ENCODE assay signal across 34 mouse cellular contexts in the genomic region with DNA sequence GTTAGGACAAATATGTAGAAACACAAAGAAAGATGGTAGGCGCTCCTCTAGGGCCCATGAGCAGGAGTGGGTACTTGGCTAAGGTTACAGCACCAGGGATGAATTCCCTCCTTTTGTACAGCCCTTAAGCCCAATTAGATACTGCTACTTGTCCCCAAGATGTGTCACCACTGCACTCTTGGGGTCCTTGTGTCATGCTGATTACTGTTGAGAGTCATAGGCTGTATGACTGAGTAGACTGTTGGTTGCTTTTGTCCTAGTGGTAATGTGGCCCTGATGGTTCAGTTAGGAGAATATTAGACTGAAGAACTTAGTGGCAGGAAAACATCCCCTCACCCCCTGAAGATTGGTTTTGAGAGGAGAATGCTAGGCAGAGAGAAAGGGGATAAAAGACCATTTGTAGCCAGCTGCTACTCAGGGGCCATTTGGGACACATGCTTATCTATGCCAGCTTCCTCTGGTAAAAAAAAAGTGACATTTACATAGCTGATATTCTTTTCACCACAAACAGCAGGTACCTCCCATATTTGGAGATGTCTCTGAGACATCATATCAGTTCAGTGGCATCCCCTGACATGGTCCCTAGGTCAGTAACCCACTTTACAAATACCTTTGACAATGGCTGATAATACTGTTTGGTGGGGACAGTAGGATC. TPM values are rescaled to one million over a fixed set of nuclear protein-coding genes. Genes with fewer than 3 reads are reported as not detected.
DNase-seq lines count a peak whose midpoint lies in the region; ATAC-seq and TF ChIP-seq lines count a peak whose summit lies in the region.
"Had no signal": no experiment of that assay in that cellular context is flagged by ENCODE, and none has a peak within 500 bp of the region (broad histone marks: within the 10 kb centered on the region; RNA-seq: fewer than 3 reads in every experiment).

No protein-coding gene starts in this region.

- H3K27ac ChIP-seq in liver, embryonic 13.5 days = peak overlapping the region; percentile 63
- H3K27ac ChIP-seq in left cerebral cortex, adult 2 months = no peak overlapping the region
- H3K27ac ChIP-seq: embryonic facial prominence, embryonic 10.5 days; embryonic facial prominence, embryonic 15.5 days; forebrain, embryonic 13.5 days; hindbrain, embryonic 13.5 days; limb, embryonic 12.5 days; midbrain, embryonic 10.5 days; midbrain, embryonic 15.5 days; neural tube, embryonic 15.5 days had no signal

- no peak overlapping the region for H3K4me2 ChIP-seq in liver, embryonic 13.5 days
- H3K4me2 ChIP-seq: embryonic facial prominence, embryonic 15.5 days; forebrain, embryonic 13.5 days; heart, embryonic 11.5 days; hindbrain, embryonic 13.5 days; limb, embryonic 12.5 days; midbrain, embryonic 15.5 days; neural tube, embryonic 15.5 days had no signal

- no peak overlapping the region for H3K9ac ChIP-seq in liver, embryonic 13.5 days
- H3K9ac ChIP-seq: embryonic facial prominence, embryonic 15.5 days; forebrain, embryonic 13.5 days; hindbrain, embryonic 13.5 days; limb, embryonic 12.5 days; midbrain, embryonic 15.5 days; neural tube, embryonic 15.5 days had no signal

- H3K36me3 ChIP-seq in liver, embryonic 13.5 days = no peaks in the 10 kb centered on the region
- H3K36me3 ChIP-seq: embryonic facial prominence, embryonic 10.5 days; embryonic facial prominence, embryonic 15.5 days; hindbrain, embryonic 13.5 days; limb, embryonic 12.5 days; midbrain, embryonic 10.5 days; midbrain, embryonic 15.5 days; neural tube, embryonic 15.5 days had no signal

- H3K4me1 ChIP-seq in liver, embryonic 13.5 days (replicated peaks) = peaks cover 37% of the 10 kb centered on the region
- H3K4me1 ChIP-seq: embryonic facial prominence, embryonic 10.5 days; embryonic facial prominence, embryonic 15.5 days; forebrain, embryonic 13.5 days; hindbrain, embryonic 13.5 days; limb, embryonic 12.5 days; midbrain, embryonic 10.5 days; midbrain, embryonic 15.5 days; neural tube, embryonic 15.5 days had no signal

- H3K27me3 ChIP-seq in liver, embryonic 13.5 days = no peaks in the 10 kb centered on the region
- H3K27me3 ChIP-seq: embryonic facial prominence, embryonic 15.5 days; forebrain, embryonic 13.5 days; hindbrain, embryonic 13.5 days; limb, embryonic 12.5 days; midbrain, embryonic 15.5 days; neural tube, embryonic 15.5 days had no signal

- peak; percentile 74 for ATAC-seq in liver, embryonic 13.5 days (ENCODE audit: low read depth)
- peak; percentile 41 for ATAC-seq in megakaryocyte progenitor cell, adult 5-6 weeks (replicated peaks; ENCODE audit: poor library complexity)
- ATAC-seq: activated CD4-positive, CD25-positive, alpha-beta regulatory T cell, adult 4 months; forebrain, embryonic 13.5 days; intestine, embryonic 16.5 days; lung, postnatal 0 days; midbrain, embryonic 15.5 days had no signal

- peak; percentile 41 for DNase-seq in heart, adult 11 months
- DNase-seq in heart, postnatal 10 days = no peak
- DNase-seq in MEL-GATA-1-ER (ENCODE audit: extremely low read depth, low read depth) = peak; percentile 74
- DNase-seq in liver, embryonic 13.5 days = peak; percentile 12
- DNase-seq in left cerebral cortex, adult 2 months (ENCODE audit: extremely low spot score in 1 of 2, low spot score in 2 of 2) = no peak
- no peak for DNase-seq in thymus, postnatal 4 days
- no peak for DNase-seq in cerebellum, postnatal 25 days
- DNase-seq: adrenal gland, postnatal 10 days; cerebellum, adult 18-20 months; cerebellum, postnatal 10 days; gastrocnemius, postnatal 14 days; heart, postnatal 4 days; kidney, adult 9 months; kidney, postnatal 10 days; lung, adult 18-20 months; lung, postnatal 4 days; retina, postnatal 1 day; right cerebral cortex, postnatal 14 days had no signal

- intact Hi-C loops in heart, postnatal 10 days (cut with DNase I) = no loop called here
- intact Hi-C loops in left cerebral cortex, adult 2 months (cut with DNase I) = no loop called here

- H3K9me3 ChIP-seq in liver, embryonic 13.5 days (replicated peaks) = no peaks in the 10 kb centered on the region
- H3K9me3 ChIP-seq: embryonic facial prominence, embryonic 10.5 days; embryonic facial prominence, embryonic 15.5 days; forebrain, embryonic 13.5 days; hindbrain, embryonic 13.5 days; limb, embryonic 12.5 days; midbrain, embryonic 10.5 days; midbrain, embryonic 15.5 days; neural tube, embryonic 15.5 days had no signal

- TF ChIP-seq CTCF in left cerebral cortex, adult 2 months (IDR thresholded peaks at IDR 0.05) = no peak

- WGBS in liver, embryonic 13.5 days (ENCODE audit: insufficient replicate concordance) = 78% methylated on average over 1 of the region's 1 CpGs

- H3K4me3 ChIP-seq in liver, embryonic 13.5 days (replicated peaks) = no peak overlapping the region
- H3K4me3 ChIP-seq in left cerebral cortex, adult 2 months = no peak overlapping the region
- H3K4me3 ChIP-seq: embryonic facial prominence, embryonic 10.5 days; embryonic facial prominence, embryonic 15.5 days; forebrain, embryonic 13.5 days; hindbrain, embryonic 13.5 days; limb, embryonic 12.5 days; midbrain, embryonic 10.5 days; midbrain, embryonic 15.5 days; neural tube, embryonic 15.5 days had no signal

RNA-seq across cellular contexts. Expression of gene Zpbp, which starts 55.7 kb away (rescaled TPM):
- under 1 TPM; 0.37 to 0.48 TPM for total RNA-seq in heart, postnatal 10 days (2021)
- 0.22 and 0.29 TPM in 2 replicates for polyA plus RNA-seq in liver, embryonic 13.5 days (2015; fragmentation: Nextera tagmentation; extraction: Ambion mirVana)
- 1.8 and 2.8 TPM in 2 replicates for total RNA-seq in megakaryocyte progenitor cell, adult 5-6 weeks (2015)
- total RNA-seq in megakaryocyte progenitor cell, adult 5-6 weeks (2017) = 0.88 and 1.3 TPM in 2 replicates
- 1 to 10 TPM; 1.1 to 1.2 TPM for total RNA-seq in left cerebral cortex, adult 2 months (2021)
- polyA plus RNA-seq: small intestine, adult 2 months had no signal

RNA-seq across cellular contexts. Expression of gene Spata48, which starts 56.0 kb away (rescaled TPM):
- 1 to 10 TPM; 1.6 to 1.8 TPM for total RNA-seq in heart, postnatal 10 days (2021)
- 0.56 and 0.58 TPM in 2 replicates for polyA plus RNA-seq in liver, embryonic 13.5 days (2015; fragmentation: Nextera tagmentation; extraction: Ambion mirVana)
- 1.6 and 3.0 TPM in 2 replicates for total RNA-seq in megakaryocyte progenitor cell, adult 5-6 weeks (2015)
- 0.21 and 0.84 TPM in 2 replicates for total RNA-seq in megakaryocyte progenitor cell, adult 5-6 weeks (2017)
- 1 to 10 TPM in 1 of 2 experiments, not detected in 1; 1.7 TPM for total RNA-seq in left cerebral cortex, adult 2 months (2021)
- total RNA-seq: granulocyte monocyte progenitor cell, adult 5-6 weeks had no signal
- polyA plus RNA-seq: large intestine, adult 2 months; small intestine, adult 2 months had no signal

Comparison
In these comparisons a context has a peak if more than half of its experiments do, and no peak if none do; other contexts are left out.
1. DNase-seq: peak in heart, adult 11 months (single experiment), MEL-GATA-1-ER (single experiment) and liver, embryonic 13.5 days (single experiment); none in heart, postnatal 10 days (0 of 2), left cerebral cortex, adult 2 months (0 of 2), thymus, postnatal 4 days (single experiment) and cerebellum, postnatal 25 days (0 of 2).